9 mouse cellular contexts compared by ENCODE assay signal in the genomic region with DNA sequence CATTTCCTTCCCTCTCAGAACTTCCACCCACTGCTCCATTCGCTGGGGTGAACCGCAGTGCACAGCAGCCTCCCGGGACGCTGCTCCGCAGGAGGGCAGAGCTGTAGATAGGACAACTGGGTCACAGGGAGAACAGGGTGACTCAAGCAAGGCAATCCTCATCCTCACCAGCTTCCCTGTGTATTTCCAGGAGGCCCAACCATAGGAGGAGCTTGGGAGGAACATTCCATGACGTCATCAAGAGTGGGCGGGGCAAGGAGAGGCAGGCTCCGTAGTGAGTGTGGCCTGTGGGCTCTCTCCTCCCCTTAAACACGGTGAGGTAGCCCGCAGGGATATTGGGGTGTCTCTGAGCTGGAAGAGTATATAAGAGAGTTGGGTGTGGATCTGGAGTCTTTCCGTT. TPM values are rescaled to one million over a fixed set of nuclear protein-coding genes. Genes with fewer than 3 reads are reported as not detected.
DNase-seq lines count a peak whose midpoint lies in the region; ATAC-seq lines count a peak whose summit lies in the region.
"Had no signal": no experiment of that assay in that cellular context is flagged by ENCODE, and none has a peak within 500 bp of the region (broad histone marks: within the 10 kb centered on the region; RNA-seq: fewer than 3 reads in every experiment).

No protein-coding gene starts in this region.

- H3K4me1 ChIP-seq in heart, embryonic 11.5 days (ENCODE audit: control insufficient read depth, insufficient read depth, low read length): no peaks in the 10 kb centered on the region
- peaks cover 23% of the 10 kb centered on the region for H3K4me1 ChIP-seq in midbrain, embryonic 16.5 days (ENCODE audit: control insufficient read depth, insufficient read depth, low read length)

- DNase-seq in heart, adult 9 months (ENCODE audit: low spot score in 2 of 2): no peak
- DNase-seq in brain, adult 2 months (ENCODE audit: low read depth, low spot score): peak; percentile 91
- DNase-seq in forelimb bud, embryonic 11.5 days (ENCODE audit: low read depth, low spot score): peak; percentile 49
- peak; percentile 41 to 52 for DNase-seq in layer of hippocampus, adult 8-10 months (ENCODE audit: low spot score in 2 of 2)
- DNase-seq in urinary bladder, postnatal 36 days (ENCODE audit: low spot score in 2 of 2): no peak

- peaks cover 9% of the 10 kb centered on the region; the same call in 1 of the 2 replicates for H3K27me3 ChIP-seq in heart, embryonic 11.5 days (ENCODE audit: control insufficient read depth, insufficient read depth, low read length)
- no peaks in the 10 kb centered on the region for H3K27me3 ChIP-seq in midbrain, embryonic 16.5 days (ENCODE audit: control insufficient read depth, insufficient read depth, low read depth, low read length)

- no peaks in the 10 kb centered on the region for H3K36me3 ChIP-seq in heart, embryonic 11.5 days (ENCODE audit: control insufficient read depth, insufficient read depth, low read length)
- H3K36me3 ChIP-seq in midbrain, embryonic 16.5 days (ENCODE audit: control insufficient read depth, insufficient read depth, low read length): no peaks in the 10 kb centered on the region
- H3K36me3 ChIP-seq: heart, embryonic 15.5 days had no signal

- H3K9ac ChIP-seq in heart, embryonic 11.5 days (ENCODE audit: low read depth, low read length): no peak overlapping the region
- H3K9ac ChIP-seq in midbrain, embryonic 16.5 days (ENCODE audit: low read depth, low read length): no peak overlapping the region
- H3K9ac ChIP-seq: heart, embryonic 15.5 days had no signal

- 32% methylated on average over 11 of the region's 11 CpGs for WGBS in heart, embryonic 11.5 days (ENCODE audit: insufficient replicate concordance)
- WGBS in midbrain, embryonic 16.5 days: 28% methylated on average over 11 of the region's 11 CpGs

- H3K4me3 ChIP-seq in heart, embryonic 11.5 days (ENCODE audit: low read depth, low read length): no peak overlapping the region
- no peak overlapping the region for H3K4me3 ChIP-seq in midbrain, embryonic 16.5 days (ENCODE audit: low read depth, low read length)
- H3K4me3 ChIP-seq: heart, embryonic 15.5 days had no signal

- no peak overlapping the region for H3K27ac ChIP-seq in heart, embryonic 11.5 days (ENCODE audit: low read depth, low read length)
- peak overlapping the region; percentile 60; the same call in 1 of the 2 replicates for H3K27ac ChIP-seq in midbrain, embryonic 16.5 days (ENCODE audit: low read length)
- H3K27ac ChIP-seq: heart, embryonic 15.5 days had no signal

- peak overlapping the region; percentile 31; the same call in 1 of the 2 replicates for H3K4me2 ChIP-seq in heart, embryonic 11.5 days
- no peak overlapping the region for H3K4me2 ChIP-seq in midbrain, embryonic 16.5 days (ENCODE audit: low read length)
- H3K4me2 ChIP-seq: heart, embryonic 15.5 days had no signal

- H3K9me3 ChIP-seq in heart, embryonic 11.5 days (replicated peaks; ENCODE audit: control insufficient read depth, low read length): no peaks in the 10 kb centered on the region
- H3K9me3 ChIP-seq in midbrain, embryonic 16.5 days (replicated peaks; ENCODE audit: control insufficient read depth, low read length, poor library complexity, severe bottlenecking): no peaks in the 10 kb centered on the region
- H3K9me3 ChIP-seq: heart, embryonic 15.5 days had no signal

- ATAC-seq in heart, embryonic 11.5 days (replicated peaks; ENCODE audit: insufficient number of reproducible peaks, low FRiP score, low TSS enrichment): no peak
- ATAC-seq in midbrain, embryonic 16.5 days: no peak
- ATAC-seq in cerebellum, adult (ENCODE audit: insufficient number of reproducible peaks, low FRiP score, low TSS enrichment): no peak

RNA-seq across cellular contexts. Expression of gene Gm6588, which starts 44.3 kb away (rescaled TPM):
- polyA plus RNA-seq in heart, embryonic 11.5 days (2014; fragmentation: Nextera tagmentation; extraction: Ambion mirVana): not detected in 2 replicates
- not detected for total RNA-seq in layer of hippocampus, adult 8-10 months (2022)
- 1.0 and 1.6 TPM in 2 replicates for polyA plus RNA-seq in midbrain, embryonic 16.5 days (2015; fragmentation: Nextera tagmentation; extraction: Ambion mirVana)
- polyA plus RNA-seq: heart, embryonic 15.5 days had no signal

Comparison
In these comparisons a context has a peak if more than half of its experiments do, and no peak if none do; other contexts are left out.
1. DNase-seq: peak in brain, adult 2 months (single experiment), forelimb bud, embryonic 11.5 days (single experiment) and layer of hippocampus, adult 8-10 months (2 of 2); none in heart, adult 9 months (0 of 2) and urinary bladder, postnatal 36 days (0 of 2).